Mouse (Mus musculus): ENCODE measurements at regions not wholly inside any gene's neighbourhood (a gene's known extent, or its start where the extent isn't known, plus 50 kb on each side); places are given as distances from the start of the nearest gene placed in this dataset.

- DNase-seq (ENCODE audit: low read depth, low spot score): no peak
Observed at GRCm38 (mm10) chr1:47094498-47094897, 201.8 kb upstream of the Slc39a10 start.

GRCm38 (mm10) chr1:47093289-47093947 lies 200.8 kb upstream of the Slc39a10 start:
- no peak for DNase-seq (ENCODE audit: low read depth, low spot score)

GRCm38 (mm10) chr1:47076423-47076822 lies 183.8 kb upstream of the Slc39a10 start:
- no peak for DNase-seq (ENCODE audit: low read depth, low spot score)

GRCm38 (mm10) chr1:47058149-47058548 lies 165.5 kb upstream of the Slc39a10 start:
- DNase-seq (ENCODE audit: low read depth, low spot score): no peak

- DNase-seq (ENCODE audit: low read depth, low spot score): no peak
Observed at GRCm38 (mm10) chr1:47057344-47057743, 164.7 kb upstream of the Slc39a10 start.

- peak; percentile 51 for DNase-seq (ENCODE audit: low read depth, low spot score)
Observed at GRCm38 (mm10) chr1:47051109-47051508, 158.5 kb upstream of the Slc39a10 start.

GRCm38 (mm10) chr1:47050492-47050891 lies 157.8 kb upstream of the Slc39a10 start:
- no peak for DNase-seq (ENCODE audit: low read depth, low spot score)

- DNase-seq (ENCODE audit: low read depth, low spot score): no peak
Observed at GRCm38 (mm10) chr1:47037576-47037975, 144.9 kb upstream of the Slc39a10 start.

GRCm38 (mm10) chr1:47019356-47019755 lies 126.7 kb upstream of the Slc39a10 start:
- DNase-seq (ENCODE audit: low read depth, low spot score): no peak

GRCm38 (mm10) chr1:47014526-47014925 lies 121.9 kb upstream of the Slc39a10 start:
- DNase-seq (ENCODE audit: low read depth, low spot score): no peak

- DNase-seq (ENCODE audit: low read depth, low spot score): peak; percentile 49
Observed at GRCm38 (mm10) chr1:47003746-47004145, 111.1 kb upstream of the Slc39a10 start.

- DNase-seq (ENCODE audit: low read depth, low spot score): no peak
Observed at GRCm38 (mm10) chr1:46999337-46999736, 106.7 kb upstream of the Slc39a10 start.

- no peak for DNase-seq (ENCODE audit: low read depth, low spot score)
Observed at GRCm38 (mm10) chr1:46985978-46986377, 93.3 kb upstream of the Slc39a10 start.

GRCm38 (mm10) chr1:46983093-46983492 lies 90.4 kb upstream of the Slc39a10 start:
- DNase-seq (ENCODE audit: low read depth, low spot score): peak; percentile 74

GRCm38 (mm10) chr1:46970470-46970869 lies 77.8 kb upstream of the Slc39a10 start:
- DNase-seq (ENCODE audit: low read depth, low spot score): no peak

GRCm38 (mm10) chr1:46968361-46968760 lies 75.7 kb upstream of the Slc39a10 start:
- no peak for DNase-seq (ENCODE audit: low read depth, low spot score)

GRCm38 (mm10) chr1:46966917-46967266 lies 74.2 kb upstream of the Slc39a10 start:
- no peak for DNase-seq (ENCODE audit: low read depth, low spot score)

GRCm38 (mm10) chr1:46965996-46966916 lies 73.6 kb upstream of the Slc39a10 start:
- peak; percentile 47 for DNase-seq (ENCODE audit: low read depth, low spot score)

- peak; percentile 85 for DNase-seq (ENCODE audit: low read depth, low spot score)
Observed at GRCm38 (mm10) chr1:46963973-46964727, 71.5 kb upstream of the Slc39a10 start.
